In the genomic region with DNA sequence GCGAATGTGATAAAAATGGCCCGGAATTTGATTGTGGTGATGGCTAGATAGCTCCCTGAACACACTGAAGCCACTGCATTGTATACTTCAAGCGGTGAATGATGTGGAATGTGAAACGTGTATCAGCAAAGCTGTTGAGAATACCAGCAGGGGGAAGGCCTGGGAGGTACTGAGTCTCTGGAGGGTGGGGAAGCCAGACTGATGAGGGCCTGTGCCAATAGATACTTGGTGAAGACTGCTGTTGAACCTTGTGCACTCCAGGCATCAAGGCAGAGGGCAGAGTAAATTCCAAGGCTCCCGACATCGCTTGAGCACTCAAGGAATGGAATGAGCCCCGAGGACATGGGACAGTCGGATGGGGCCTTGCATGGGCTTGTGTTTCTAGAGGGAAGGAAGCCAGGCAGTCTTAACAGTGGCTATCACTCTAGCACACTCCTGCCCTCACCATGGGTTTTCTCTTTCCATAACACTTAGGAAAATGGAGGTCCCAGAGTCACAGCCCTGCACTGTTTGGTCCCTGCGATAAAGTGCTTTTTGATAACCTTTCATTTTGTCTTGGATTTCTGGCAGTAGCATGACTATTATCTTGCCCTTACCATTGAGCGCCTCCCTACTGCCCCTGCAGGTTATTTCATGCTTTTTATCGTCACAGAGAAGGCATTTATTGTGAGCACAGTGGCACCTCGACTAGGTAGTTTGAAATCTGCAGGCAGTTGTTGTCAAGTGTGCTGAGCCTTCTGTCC, we compare ENCODE assay signal across 15 mouse cellular contexts. TPM values are rescaled to one million over a fixed set of nuclear protein-coding genes. Genes with fewer than 3 reads are reported as not detected.
DNase-seq lines count a peak whose midpoint lies in the region; ATAC-seq and TF ChIP-seq lines count a peak whose summit lies in the region.
"Had no signal": no experiment of that assay in that cellular context is flagged by ENCODE, and none has a peak within 500 bp of the region (broad histone marks: within the 10 kb centered on the region; RNA-seq: fewer than 3 reads in every experiment).

No protein-coding gene starts in this region.

- no peaks in the 10 kb centered on the region for H3K36me3 ChIP-seq in heart, adult 2 months (ENCODE audit: control insufficient read depth, insufficient read depth, low read length)
- H3K36me3 ChIP-seq in kidney, embryonic 15.5 days, result no peaks in the 10 kb centered on the region
- no peaks in the 10 kb centered on the region for H3K36me3 ChIP-seq in liver, embryonic 16.5 days (ENCODE audit: control insufficient read depth, insufficient read depth)

- peaks cover 2% of the 10 kb centered on the region; the same call in 1 of the 2 replicates for H3K79me2 ChIP-seq in heart, adult 2 months (replicated peaks; ENCODE audit: control insufficient read depth, insufficient read depth, low read length)

- no peak overlapping the region for H3K4me3 ChIP-seq in heart, adult 2 months
- no peak overlapping the region for H3K4me3 ChIP-seq in kidney, embryonic 15.5 days (replicated peaks)
- H3K4me3 ChIP-seq in liver, embryonic 16.5 days (ENCODE audit: low read depth, low read length), result no peak overlapping the region
- H3K4me3 ChIP-seq: erythroblast, embryonic 14.5 days; limb, embryonic 12.5 days; neural tube, embryonic 12.5 days had no signal

- no peak for DNase-seq in heart, adult 2 months
- no peak for DNase-seq in heart, postnatal 10 days
- peak; percentile 46 for DNase-seq in kidney, adult 9 months
- peak; percentile 75 for DNase-seq in ZHBTc4 (ENCODE audit: low read depth, low spot score)
- no peak for DNase-seq in left cerebral cortex, postnatal 14 days (ENCODE audit: low spot score in 2 of 2)
- DNase-seq in left cerebral cortex, adult 18-20 months (ENCODE audit: low spot score in 2 of 2), result no peak
- DNase-seq: B cell, adult 2 months; cerebellum, adult 2 months; gastrocnemius, postnatal 14 days; right cerebral cortex, postnatal 25 days had no signal

- no peak for TF ChIP-seq POLR2A in heart, adult 2 months (IDR thresholded peaks at IDR 0.05; ENCODE audit: insufficient read depth, low read depth, low read length)

- H3K9ac ChIP-seq in heart, adult 2 months (ENCODE audit: low read depth, low read length), result no peak overlapping the region
- H3K9ac ChIP-seq in kidney, embryonic 15.5 days, result no peak overlapping the region
- no peak overlapping the region for H3K9ac ChIP-seq in liver, embryonic 16.5 days (ENCODE audit: low read depth, low read length)
- H3K9ac ChIP-seq: limb, embryonic 12.5 days; neural tube, embryonic 12.5 days had no signal

- peak; percentile 31; the same call in 1 of the 2 replicates for TF ChIP-seq CTCF in heart, adult 2 months (IDR thresholded peaks at IDR 0.05)

- intact Hi-C loops in heart, adult 2 months (cut with DNase I), result no loop called here
- intact Hi-C loops in heart, postnatal 10 days (cut with DNase I), result no loop called here
- intact Hi-C loops in left cerebral cortex, postnatal 14 days (cut with DNase I), result no loop called here

- peaks cover 2% of the 10 kb centered on the region for H3K4me1 ChIP-seq in heart, adult 2 months (ENCODE audit: control insufficient read depth, insufficient read depth, low read length)
- H3K4me1 ChIP-seq in kidney, embryonic 15.5 days, result peaks cover 4% of the 10 kb centered on the region
- no peaks in the 10 kb centered on the region; the same call in 1 of the 2 replicates for H3K4me1 ChIP-seq in liver, embryonic 16.5 days (ENCODE audit: control insufficient read depth, low read depth, low read length)

- WGBS in heart, adult 2 months, result 55% methylated on average over 12 of the region's 12 CpGs
- 77% methylated on average over 12 of the region's 12 CpGs for WGBS in kidney, embryonic 15.5 days
- WGBS in liver, embryonic 16.5 days (ENCODE audit: insufficient replicate concordance), result 64% methylated on average over 12 of the region's 12 CpGs

- no peak overlapping the region for H3K27ac ChIP-seq in heart, adult 2 months
- H3K27ac ChIP-seq in kidney, embryonic 15.5 days, result no peak overlapping the region
- no peak overlapping the region for H3K27ac ChIP-seq in liver, embryonic 16.5 days (ENCODE audit: low read length)
- H3K27ac ChIP-seq: limb, embryonic 12.5 days; neural tube, embryonic 12.5 days had no signal

- H3K27me3 ChIP-seq in heart, adult 2 months (ENCODE audit: control insufficient read depth, insufficient read depth, low read length), result no peaks in the 10 kb centered on the region
- H3K27me3 ChIP-seq in kidney, embryonic 15.5 days, result no peaks in the 10 kb centered on the region
- H3K27me3 ChIP-seq in liver, embryonic 16.5 days (ENCODE audit: control insufficient read depth, insufficient read depth, low read depth, low read length), result no peaks in the 10 kb centered on the region
- H3K27me3 ChIP-seq: limb, embryonic 12.5 days; neural tube, embryonic 12.5 days had no signal

- no peaks in the 10 kb centered on the region for H3K9me3 ChIP-seq in kidney, embryonic 15.5 days (replicated peaks)
- no peaks in the 10 kb centered on the region for H3K9me3 ChIP-seq in liver, embryonic 16.5 days (replicated peaks; ENCODE audit: control insufficient read depth, low read length)
- H3K9me3 ChIP-seq: limb, embryonic 12.5 days; neural tube, embryonic 12.5 days had no signal

- no peak for ATAC-seq in kidney, embryonic 15.5 days (replicated peaks; ENCODE audit: low FRiP score)
- ATAC-seq in liver, embryonic 16.5 days (ENCODE audit: low read depth), result 0 out of 2 replicates have a peak, but pooled peaks have one; percentile 16

- TF ChIP-seq EP300 in heart, adult 2 months (IDR thresholded peaks at IDR 0.05; ENCODE audit: insufficient read depth, low read depth, low read length), result no peak

- H3K4me2 ChIP-seq in kidney, embryonic 15.5 days, result no peak overlapping the region
- no peak overlapping the region for H3K4me2 ChIP-seq in liver, embryonic 16.5 days (ENCODE audit: low read depth, low read length)
- H3K4me2 ChIP-seq: neural tube, embryonic 12.5 days had no signal

RNA-seq across cellular contexts. Expression of a gene that starts 22.4 kb away (rescaled TPM):
- total RNA-seq in heart, adult 2 months (2021), result 10 to 100 TPM; 17.2 to 17.4 TPM
- 4.7 and 9.6 TPM in 2 replicates for polyA plus RNA-seq in heart, adult 2 months (2012; rRNA removed)
- total RNA-seq in heart, postnatal 10 days (2021), result 10 to 100 TPM; 16.6 to 19.7 TPM
- 22.8 and 24.7 TPM in 2 replicates for polyA plus RNA-seq in kidney, embryonic 15.5 days (2015; fragmentation: Nextera tagmentation; extraction: Ambion mirVana)
- polyA plus RNA-seq in liver, embryonic 16.5 days (2015; fragmentation: Nextera tagmentation; extraction: Ambion mirVana), result 2.5 and 3.1 TPM in 2 replicates
- total RNA-seq in left cerebral cortex, postnatal 14 days (2021), result 100 to 1,000 TPM; 120 to 125 TPM
- total RNA-seq in left cerebral cortex, adult 18-20 months (2021), result 100 to 1,000 TPM; 132 to 133 TPM
- polyA plus RNA-seq: erythroblast, embryonic 14.5 days had no signal

Comparison
In these comparisons a context has a peak if more than half of its experiments do, and no peak if none do; other contexts are left out.
1. DNase-seq: peak in kidney, adult 9 months (single experiment) and ZHBTc4 (single experiment); none in heart, adult 2 months (0 of 2), heart, postnatal 10 days (0 of 2), left cerebral cortex, postnatal 14 days (0 of 2) and left cerebral cortex, adult 18-20 months (0 of 2).
2. RNA of a gene that starts 22.4 kb away (total RNA-seq): 132 to 133 TPM in left cerebral cortex, adult 18-20 months and 120 to 125 TPM in left cerebral cortex, postnatal 14 days; 16.6 to 19.7 TPM in heart, postnatal 10 days and 17.2 to 17.4 TPM in heart, adult 2 months; every median in the first group is over 4 times any median in the second.